Mouse (Mus musculus): Measurements from ENCODE around the gene Zbtb42. TPM values are rescaled to one million over a fixed set of nuclear protein-coding genes. Genes with fewer than 3 reads are reported as not detected.

Gene Zbtb42
- total and polyA plus RNA-seq, 3 experiments = 7.6 to 11.4 TPM; not detected in 1

GRCm38 (mm10) chr12:112720216-112720615 lies 41.6 kb downstream of the Zbtb42 start, which contains the start of gene Cep170b:
Gene Cep170b (plus strand): TSS chr12:112720455.
- no peak within 1 kb of the TSS for H3K4me3 ChIP-seq (ENCODE audit: control insufficient read depth in 1 of 2, insufficient read depth in 1 of 2, low read depth in 2 of 2, low read length in 2 of 2)
- H3K36me3 ChIP-seq (ENCODE audit: control insufficient read depth in 1 of 2, insufficient read depth in 2 of 2, low read length in 2 of 2) = 0 out of 4 replicates have a peak, but pooled peaks cover 0 to 2% of the 10 kb centered on the region in 2 experiments
- no peaks in the 10 kb centered on the region; the same call in 1 of the 2 replicates for H3K79me2 ChIP-seq (ENCODE audit: control insufficient read depth, insufficient read depth, low read length, poor library complexity)
- H3K4me1 ChIP-seq (ENCODE audit: control insufficient read depth in 1 of 2, insufficient read depth in 2 of 2, low read length in 2 of 2) = peaks cover 0 to 14% of the 10 kb centered on the region in 2 experiments; a peak in 3 of 4 replicates
- TF ChIP-seq SIN3A (IDR thresholded peaks at IDR 0.05; ENCODE audit: low read length) (no peak), SMC3 (IDR thresholded peaks at IDR 0.05; ENCODE audit: low read depth, low read length) (no peak), E2F4 (IDR thresholded peaks at IDR 0.05; ENCODE audit: borderline replicate concordance, low read depth, low read length) (no peak), ZC3H11A (IDR thresholded peaks at IDR 0.05; ENCODE audit: low read depth, low read length) (no peak), NRF1 (IDR thresholded peaks at IDR 0.05; ENCODE audit: insufficient read depth, low read depth, low read length, poor library complexity, severe bottlenecking) (no peak), ZKSCAN1 (IDR thresholded peaks at IDR 0.05; ENCODE audit: low read depth, low read length) (no peak), TCF12 (IDR thresholded peaks at IDR 0.05; ENCODE audit: low read depth, low read length) (no peak), GABPA (IDR thresholded peaks at IDR 0.05; ENCODE audit: low read depth, low read length) (no peak), MAFK (IDR thresholded peaks at IDR 0.05; ENCODE audit: borderline replicate concordance, low read depth, low read length) (no peak), EP300 (IDR thresholded peaks at IDR 0.05; ENCODE audit: low read depth in 1 of 2, low read length in 2 of 2) (no peak), ZNF384 (IDR thresholded peaks at IDR 0.05; ENCODE audit: low read depth, low read length) (no peak), MYB (IDR thresholded peaks at IDR 0.05; ENCODE audit: low read depth, low read length) (no peak), USF2 (IDR thresholded peaks at IDR 0.05; ENCODE audit: borderline replicate concordance in 1 of 2, insufficient read depth in 1 of 2, low read depth in 1 of 2, low read length in 2 of 2) (no peak), KAT2A (conservative IDR thresholded peaks at IDR 0.05; ENCODE audit: low read depth, low read length) (no peak), BHLHE40 (IDR thresholded peaks at IDR 0.05; ENCODE audit: borderline replicate concordance, low read depth, low read length) (no peak), ZMIZ1 (IDR thresholded peaks at IDR 0.05; ENCODE audit: low read depth, low read length) (no peak), MAX (IDR thresholded peaks at IDR 0.05; ENCODE audit: low read length) (no peak)
- H3K27me3 ChIP-seq (ENCODE audit: control insufficient read depth in 1 of 2, insufficient read depth in 2 of 2, low read length in 2 of 2) = peaks cover 0 to 2% of the 10 kb centered on the region in 2 experiments; a peak in 1 of 4 replicates
- no peak within 1 kb of the TSS for H3K9ac ChIP-seq (ENCODE audit: control insufficient read depth, low read depth, low read length, poor library complexity, severe bottlenecking)
- no peak within 1 kb of the TSS for H3K27ac ChIP-seq (ENCODE audit: control insufficient read depth, low read depth, low read length)
- no peak for DNase-seq (ENCODE audit: low read depth, low spot score)
- H3K9me3 ChIP-seq (replicated peaks; ENCODE audit: insufficient read depth, low read length) = no peaks in the 10 kb centered on the region

DNA sequence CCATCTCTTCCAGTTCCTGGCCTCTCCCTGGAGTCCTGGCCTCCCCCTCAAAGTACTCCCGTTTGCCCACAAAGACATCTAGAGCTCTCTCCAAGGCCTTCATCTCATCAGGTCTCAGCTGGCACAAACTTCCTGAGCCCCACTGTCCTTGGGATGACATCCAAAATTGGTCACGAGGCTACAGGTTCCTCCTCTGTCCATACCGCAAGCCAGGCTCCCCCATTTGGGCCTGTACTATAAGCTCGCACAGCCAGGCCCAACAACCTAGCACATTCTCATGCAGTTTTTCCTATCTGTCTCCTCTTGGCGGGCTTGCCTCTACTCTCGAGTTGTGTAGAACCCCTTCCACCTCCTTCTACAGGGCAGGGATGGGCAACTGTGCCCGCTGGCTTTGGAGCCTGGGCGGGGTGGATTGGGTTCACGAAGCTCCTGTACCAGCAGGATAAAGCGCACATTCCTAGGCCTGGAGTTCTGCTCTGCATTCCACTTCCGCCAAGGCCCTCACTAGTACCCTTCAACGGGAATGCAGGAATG lies 42.3 kb downstream of the Zbtb42 start:
- Histone ChIP-seq H3K79me2 (ENCODE audit: control insufficient read depth, insufficient read depth, low read length, poor library complexity) (no peaks in the 10 kb centered on the region; the same call in 1 of the 2 replicates), H3K4me1 (ENCODE audit: control insufficient read depth in 1 of 2, insufficient read depth in 2 of 2, low read length in 2 of 2) (peaks cover 0 to 14% of the 10 kb centered on the region in 2 experiments; a peak in 3 of 4 replicates), H3K27ac (ENCODE audit: control insufficient read depth, low read depth, low read length) (no peak overlapping the region), H3K4me3 (ENCODE audit: control insufficient read depth in 1 of 2, insufficient read depth in 1 of 2, low read depth in 2 of 2, low read length in 2 of 2) (no peak overlapping the region), H3K9ac (ENCODE audit: control insufficient read depth, low read depth, low read length, poor library complexity, severe bottlenecking) (no peak overlapping the region), H3K36me3 (ENCODE audit: control insufficient read depth in 1 of 2, insufficient read depth in 2 of 2, low read length in 2 of 2) (0 out of 4 replicates have a peak, but pooled peaks cover 0 to 2% of the 10 kb centered on the region in 2 experiments), H3K9me3 (replicated peaks; ENCODE audit: insufficient read depth, low read length) (no peaks in the 10 kb centered on the region), H3K27me3 (ENCODE audit: control insufficient read depth in 1 of 2, insufficient read depth in 2 of 2, low read length in 2 of 2) (peaks cover 0 to 2% of the 10 kb centered on the region in 2 experiments; a peak in 1 of 4 replicates)
- TF ChIP-seq POLR2A (IDR thresholded peaks at IDR 0.05; ENCODE audit: control insufficient read depth in 1 of 2, insufficient read depth in 1 of 2, low read depth in 1 of 2, low read length in 2 of 2, poor library complexity in 1 of 2) (0 out of 4 replicates have a peak, but pooled peaks of 1 of the 2 experiments have one; percentile 12), ZNF384 (IDR thresholded peaks at IDR 0.05; ENCODE audit: low read depth, low read length) (no peak)
- DNase-seq (ENCODE audit: low read depth, low spot score) = no peak
